Mouse (Mus musculus): Measurements from ENCODE around the gene Klc1.
"Not testable (repeated sequence)": the region's sequence is repeated elsewhere in the genome, so short reads cannot be mapped to it uniquely, and the experiment has no call there.

Klc1 gene

DNA sequence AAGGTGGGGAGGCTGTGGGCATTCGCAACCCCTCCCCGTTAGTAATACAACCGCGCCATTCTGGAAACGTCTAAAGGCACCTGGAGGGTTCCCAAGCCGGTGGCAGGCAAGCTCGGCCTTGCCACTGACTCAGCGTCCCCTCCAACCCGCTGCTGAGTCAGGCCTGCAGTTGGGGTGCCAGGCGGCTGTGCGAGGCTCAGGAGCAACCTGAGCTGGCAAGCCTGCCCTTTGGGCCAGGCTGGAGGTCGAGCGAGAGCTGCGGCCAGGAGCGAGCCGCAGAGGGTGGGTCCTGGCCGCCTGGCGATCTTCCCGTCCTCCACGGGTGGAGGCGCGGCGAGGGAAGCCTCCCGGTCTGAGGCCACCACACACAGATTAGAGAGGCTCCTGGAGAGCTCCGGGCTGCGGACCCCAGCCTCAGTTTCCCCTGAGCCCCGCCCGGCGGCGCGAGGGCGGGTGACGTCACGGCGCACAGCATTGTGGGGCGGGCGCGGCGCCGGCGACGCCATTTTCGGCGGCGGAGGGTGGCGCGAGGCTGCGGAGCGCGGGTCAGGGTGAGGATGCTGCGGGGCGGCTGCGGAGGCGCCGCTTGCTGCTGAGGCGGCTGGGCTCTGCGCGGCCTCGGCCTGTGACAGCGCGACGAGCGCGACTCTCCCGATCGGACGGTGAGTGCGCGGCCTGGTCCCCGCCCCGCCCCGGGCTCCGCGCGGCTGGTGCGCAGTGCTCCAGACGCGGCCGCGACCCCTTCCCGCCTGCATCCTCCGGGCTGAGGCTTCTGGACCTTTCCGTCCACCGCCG, at the start of gene Klc1:
Klc1 (plus strand) TSS at position 469 of the 795 bp plus-strand sequence.
- peak; percentile 70 for DNase-seq (ENCODE audit: low spot score)

GRCm38 (mm10) chr12:111710091-111710490, 48.6 kb upstream of the Klc1 start:
- DNase-seq (ENCODE audit: low spot score) = no peak

- DNase-seq (ENCODE audit: low spot score) = peak; percentile 41
Observed at GRCm38 (mm10) chr12:111712476-111712875, 46.2 kb upstream of the Klc1 start.

DNA sequence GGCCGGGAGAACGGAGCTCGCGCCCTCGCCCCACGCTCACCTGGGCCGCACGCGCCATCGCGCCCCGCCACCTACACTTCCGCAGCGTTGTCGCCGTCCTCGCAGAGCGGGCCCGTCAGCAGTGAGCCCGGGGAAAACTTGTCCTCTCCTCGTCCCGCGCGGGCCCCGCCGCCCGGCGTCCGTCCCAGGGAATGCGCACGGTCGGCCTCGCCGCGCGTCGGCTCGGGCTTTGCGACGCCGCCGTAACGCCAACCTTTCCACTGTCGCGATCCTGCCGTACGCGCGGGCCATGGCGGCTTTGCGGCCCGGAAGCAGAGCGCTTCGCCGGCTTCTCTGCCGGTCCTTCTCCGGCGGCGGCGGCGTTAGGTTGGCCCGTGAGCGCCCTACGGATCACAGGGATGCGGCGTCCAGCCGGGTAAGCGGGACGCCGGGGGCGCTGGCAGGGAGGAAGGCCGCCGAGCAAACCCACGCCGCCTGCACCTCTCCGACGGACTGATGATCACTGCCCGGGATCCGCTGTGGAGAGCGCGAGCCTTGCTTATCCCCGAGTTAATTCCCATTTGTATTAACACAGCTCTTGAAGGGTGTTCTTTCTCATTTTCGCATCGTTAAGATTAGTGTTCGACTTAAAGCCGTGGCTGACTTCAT, 45.5 kb upstream of the Klc1 start, which contains the start of the genes Bag5 and Apopt1:
Bag5 (minus strand) TSS at position 254 of the 648 bp plus-strand sequence.
Apopt1 (plus strand) TSS at position 258 of the 648 bp plus-strand sequence.
- peak; percentile 91 for DNase-seq (ENCODE audit: low spot score)

DNA sequence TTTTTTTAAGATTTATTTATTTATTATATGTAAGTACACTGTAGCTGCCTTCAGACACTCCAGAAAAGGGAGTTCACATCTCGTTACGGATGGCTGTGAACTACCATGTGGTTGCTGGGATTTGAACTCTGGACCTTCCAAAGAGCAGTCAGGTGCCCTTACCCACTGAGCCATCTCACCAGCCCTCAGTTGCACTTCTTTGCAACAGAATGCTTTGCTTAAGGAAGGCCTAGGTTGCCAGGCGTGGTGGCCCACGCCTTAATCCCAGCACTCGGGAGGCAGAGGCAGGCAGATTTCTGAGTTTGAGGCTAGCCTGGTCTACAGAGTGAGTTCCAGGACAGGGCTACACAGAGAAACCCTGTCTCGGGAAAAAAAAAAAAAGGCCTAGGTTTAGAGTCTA, 44.8 kb upstream of the Klc1 start:
- not testable (repeated sequence) for DNase-seq (ENCODE audit: low spot score)

DNA sequence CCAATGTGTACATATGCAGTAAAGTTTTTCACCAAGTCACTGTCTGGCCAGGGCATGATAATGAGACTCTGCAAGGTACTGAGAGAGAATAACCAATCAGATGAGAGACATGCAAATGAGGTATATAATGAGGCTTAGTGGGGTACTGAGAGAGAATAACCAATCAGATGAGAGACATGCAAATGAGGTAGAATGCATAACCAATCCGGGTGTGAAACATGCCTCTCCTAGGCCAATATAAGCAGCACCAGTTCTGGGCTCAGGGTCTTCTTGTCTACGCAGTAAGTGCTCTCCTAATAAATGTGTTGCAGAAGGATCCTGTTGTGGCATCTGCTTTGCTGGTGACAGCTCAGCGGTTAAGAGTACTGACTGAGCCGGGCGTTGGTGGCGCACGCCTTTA, 42.1 kb upstream of the Klc1 start:
- no peak for DNase-seq (ENCODE audit: low spot score)

GRCm38 (mm10) chr12:111718656-111719055, 40.0 kb upstream of the Klc1 start:
- DNase-seq (ENCODE audit: low spot score) = no peak

DNA sequence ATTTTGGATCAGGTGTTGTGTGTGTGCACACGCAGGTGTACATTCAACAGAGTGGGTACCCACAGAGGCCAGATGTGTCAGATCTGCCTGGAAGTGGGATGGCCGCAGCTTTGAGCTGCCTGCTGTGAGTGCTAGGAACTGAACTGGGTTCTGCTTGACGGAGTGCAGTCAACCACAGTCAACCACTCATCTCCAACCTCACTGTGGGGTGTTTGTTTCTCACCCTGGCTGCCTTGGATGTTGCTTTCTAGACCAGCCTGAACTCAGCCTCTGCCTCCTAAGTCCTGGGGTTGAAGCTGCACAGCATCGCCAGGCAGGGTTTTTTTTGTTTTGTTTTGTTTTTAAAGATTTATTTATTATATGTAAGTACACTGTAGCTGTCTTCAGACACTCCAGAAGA, 38.4 kb upstream of the Klc1 start:
- no peak for DNase-seq (ENCODE audit: low spot score)

DNA sequence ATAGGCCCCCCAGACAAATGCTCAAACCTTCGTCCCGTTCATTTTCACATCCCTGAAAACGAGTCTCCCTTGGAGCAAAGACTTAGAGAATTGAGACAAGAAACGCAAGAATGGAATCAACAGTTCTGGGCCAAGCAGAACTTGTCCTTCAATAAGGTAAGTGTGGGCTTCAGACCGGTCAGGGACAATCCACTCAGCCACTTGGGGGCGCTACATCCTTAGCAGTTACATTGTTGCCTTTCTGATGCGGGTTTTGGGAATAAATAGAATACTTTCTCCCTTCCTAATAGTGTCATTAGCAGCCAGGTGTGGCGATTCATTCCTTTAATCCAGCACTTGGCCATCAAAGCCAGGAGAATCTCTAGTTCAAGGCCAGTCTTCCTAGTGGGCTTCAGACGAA, 36.0 kb upstream of the Klc1 start:
- DNase-seq (ENCODE audit: low spot score) = no peak

DNA sequence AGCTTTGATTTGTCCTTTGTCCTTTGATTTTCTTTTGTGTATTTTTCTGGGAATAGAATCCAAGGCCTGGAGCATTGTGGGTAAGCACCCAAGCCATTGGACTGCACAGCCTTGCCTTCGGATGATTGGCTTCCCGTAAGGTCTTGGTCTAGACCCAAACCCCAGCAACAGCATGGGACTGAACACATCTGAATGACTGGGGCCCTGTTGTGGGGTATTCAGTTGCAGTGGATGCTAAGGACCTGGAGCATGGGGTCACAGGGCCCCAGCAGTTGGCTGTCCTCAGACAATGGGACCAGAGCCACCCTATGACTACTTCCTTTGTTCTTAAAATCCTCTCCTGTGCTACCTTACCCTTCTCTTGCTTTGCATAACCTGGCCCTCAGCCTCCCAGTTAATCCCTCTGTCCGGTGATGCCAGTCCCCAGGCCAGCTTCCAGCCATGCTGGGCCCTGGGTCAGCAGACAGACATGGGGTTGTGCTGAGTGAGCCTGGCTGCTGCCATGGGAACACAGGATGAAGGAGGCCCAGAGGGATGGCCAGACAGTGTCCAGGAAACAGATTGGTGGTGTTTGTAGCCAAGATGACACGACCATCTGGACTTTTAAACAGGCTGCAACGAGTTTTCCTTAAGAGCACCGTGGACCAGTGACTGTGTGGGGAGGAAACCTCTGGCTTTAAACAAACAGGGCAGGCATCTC, 33.9 kb upstream of the Klc1 start:
- DNase-seq (ENCODE audit: low spot score) = no peak

DNA sequence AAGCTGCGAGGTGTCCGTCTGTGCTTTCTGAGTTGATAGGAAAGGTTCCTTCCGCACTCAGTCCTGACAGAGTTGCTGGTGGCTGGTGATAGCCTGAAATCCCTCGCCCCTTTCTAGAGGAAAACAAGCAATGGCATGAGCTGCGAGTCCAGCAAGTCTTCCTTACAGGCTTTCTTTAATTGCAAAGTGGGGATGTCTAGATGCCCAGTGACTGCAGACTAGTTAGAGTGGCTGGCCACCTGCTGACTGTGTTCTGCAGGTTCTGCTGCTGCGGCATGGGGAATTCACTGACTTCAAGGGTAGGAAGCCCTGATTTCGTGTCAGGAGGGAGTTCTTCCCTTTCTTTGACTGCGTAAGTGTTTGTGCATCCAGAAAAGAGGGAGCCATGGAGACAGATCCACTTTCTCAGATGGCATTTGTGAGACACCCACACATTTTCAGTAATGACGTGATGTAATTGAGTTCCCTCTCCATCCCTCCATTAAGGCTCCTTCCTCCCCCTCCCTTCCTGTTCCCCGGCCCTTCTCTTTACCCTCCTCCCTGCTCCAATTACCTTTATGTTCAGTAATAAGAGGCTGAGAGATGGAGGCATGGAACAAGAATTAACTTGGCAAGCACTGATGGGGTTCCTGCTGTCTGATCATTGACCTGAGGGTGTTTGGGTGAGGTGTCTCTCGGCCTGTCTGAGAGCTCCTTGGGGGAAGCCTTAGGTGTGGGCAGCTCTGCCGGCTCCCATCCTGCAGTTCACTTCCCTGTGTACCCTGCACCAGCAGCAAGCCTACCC, 33.1 kb upstream of the Klc1 start:
- no peak for DNase-seq (ENCODE audit: low spot score)

DNA sequence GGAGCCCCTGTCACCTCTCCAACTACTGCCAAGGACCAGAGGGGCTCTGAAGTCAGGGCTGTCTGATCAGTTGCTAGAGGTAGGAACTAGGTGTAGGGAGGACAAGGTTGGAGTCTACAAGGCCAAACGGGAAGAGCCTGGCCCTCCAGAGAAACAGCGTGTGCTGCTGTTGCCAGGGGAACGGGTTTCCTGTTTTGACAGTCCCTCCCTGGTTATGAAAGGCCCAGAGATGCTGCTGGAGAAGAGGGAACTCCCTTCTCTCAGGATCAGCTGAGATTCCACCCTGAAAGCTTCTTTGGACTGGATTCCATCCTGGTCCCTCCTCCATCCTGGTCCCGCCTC, 32.6 kb upstream of the Klc1 start:
- no peak for DNase-seq (ENCODE audit: low spot score)

GRCm38 (mm10) chr12:111727956-111728355, 30.7 kb upstream of the Klc1 start:
- DNase-seq (ENCODE audit: low spot score) = no peak

DNA sequence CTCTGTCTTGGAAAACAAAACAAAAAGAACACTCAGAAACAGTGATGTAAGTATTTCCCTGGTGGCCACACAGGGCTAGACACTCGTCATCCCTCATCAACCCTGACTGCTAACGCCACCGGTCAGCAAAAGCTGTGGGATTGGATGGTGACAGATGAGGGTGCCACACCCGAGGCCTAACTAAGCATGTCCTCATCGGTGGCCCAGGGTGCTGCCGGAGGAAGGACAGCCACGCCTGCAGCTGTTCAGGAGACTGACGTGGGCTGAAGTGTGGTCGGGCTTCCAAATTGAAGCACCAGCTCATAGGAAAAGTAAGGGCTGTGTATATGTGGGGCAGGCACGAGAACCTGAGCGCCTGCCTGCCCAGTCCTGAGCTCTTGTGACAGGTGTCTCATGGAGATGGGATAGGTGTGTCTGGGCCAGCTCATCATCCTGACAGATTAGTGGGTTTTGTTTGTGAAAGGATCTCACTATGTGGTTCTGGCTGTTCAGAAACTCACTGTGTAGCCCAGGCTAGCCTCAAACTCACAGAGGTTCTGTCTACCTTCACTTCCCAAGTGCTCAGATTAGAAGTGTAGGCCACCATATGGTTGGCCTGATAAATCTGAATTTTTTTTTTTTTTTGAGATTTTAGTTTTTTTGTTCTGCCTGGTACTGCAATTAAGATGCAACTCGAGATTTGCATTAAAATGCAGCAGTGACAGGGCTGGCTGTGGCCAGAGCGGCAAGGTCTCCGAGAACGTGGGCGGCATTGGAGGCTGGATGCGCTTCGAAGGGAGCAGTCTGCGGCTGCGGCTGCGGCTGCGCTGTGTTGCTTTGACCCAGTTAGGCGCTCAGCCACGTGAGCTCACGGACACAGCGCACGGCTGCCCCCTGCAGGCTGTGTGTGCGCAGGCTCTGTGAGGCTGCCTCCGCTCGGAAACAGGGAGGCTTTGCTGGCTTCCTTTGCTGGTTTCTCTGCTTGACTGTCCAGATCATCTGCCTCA, 26.5 kb upstream of the Klc1 start:
- DNase-seq (ENCODE audit: low spot score) = peak; percentile 80

DNA sequence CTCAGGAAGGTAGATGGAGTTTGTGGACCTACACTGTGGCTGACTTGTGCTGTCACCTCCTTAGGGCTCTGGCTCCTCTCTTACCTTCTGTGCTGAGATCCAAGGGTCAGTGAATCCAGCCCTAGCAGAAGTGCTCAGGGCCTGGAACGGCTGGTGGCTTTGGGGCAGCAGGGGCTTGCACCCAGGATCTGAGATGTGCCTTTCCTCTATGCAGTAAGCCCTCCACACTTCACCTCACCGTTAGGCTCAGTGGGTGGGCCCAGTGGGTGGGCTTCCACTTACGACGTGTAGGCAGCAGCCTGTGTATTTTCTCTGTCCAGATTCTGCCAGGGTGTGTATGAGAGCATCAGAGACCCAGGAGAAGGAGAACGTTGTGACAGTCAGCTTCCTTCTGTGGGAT, 25.7 kb upstream of the Klc1 start:
- no peak for DNase-seq (ENCODE audit: low spot score)

GRCm38 (mm10) chr12:111734912-111735311, 23.7 kb upstream of the Klc1 start:
- no peak for DNase-seq (ENCODE audit: low spot score)

DNA sequence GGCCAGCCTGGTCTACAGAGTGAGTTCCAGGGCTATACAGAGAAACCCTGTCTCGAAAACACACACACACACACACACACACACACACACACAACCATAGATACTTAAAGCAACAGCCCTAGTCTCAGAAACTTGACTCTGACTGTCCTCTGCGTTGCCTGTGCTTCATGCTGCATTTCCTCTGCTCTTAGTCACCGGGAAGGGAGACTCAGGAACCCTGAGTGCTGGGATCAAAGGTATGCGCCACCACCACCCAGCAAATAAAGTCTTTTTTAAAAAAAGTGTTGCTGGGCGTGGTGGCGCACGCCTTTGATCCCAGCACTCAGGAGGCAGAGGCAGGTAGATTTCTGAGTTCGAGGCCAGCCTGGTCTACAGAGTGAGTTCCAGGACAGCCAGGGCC, 22.0 kb upstream of the Klc1 start:
- not testable (repeated sequence) for DNase-seq (ENCODE audit: low spot score)

DNA sequence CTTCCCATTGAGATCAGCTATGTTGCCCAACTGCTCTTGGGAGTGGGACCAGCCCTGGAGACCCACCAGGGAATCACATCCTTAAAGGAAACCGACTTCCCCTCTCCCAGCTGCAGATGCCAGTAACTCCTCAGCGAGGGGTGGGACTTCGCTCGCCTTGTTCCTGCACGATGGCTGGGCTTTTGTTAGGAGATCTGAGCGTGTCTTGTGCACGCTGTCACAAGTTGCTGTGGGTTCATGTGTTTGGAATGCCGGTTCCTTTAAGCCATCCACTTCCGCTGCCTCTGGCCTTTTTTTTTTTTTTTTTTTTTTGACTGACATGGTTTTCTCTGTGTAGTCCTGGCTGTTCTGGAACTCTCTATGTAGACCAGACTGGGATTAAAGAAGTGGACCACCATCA, 21.3 kb upstream of the Klc1 start:
- no peak for DNase-seq (ENCODE audit: low spot score)

- no peak for DNase-seq (ENCODE audit: low spot score)
Observed at GRCm38 (mm10) chr12:111738754-111739153, 19.9 kb upstream of the Klc1 start.

- DNase-seq (ENCODE audit: low spot score) = no peak
Observed at GRCm38 (mm10) chr12:111741338-111741737, 17.3 kb upstream of the Klc1 start.

- peak; percentile 31 for DNase-seq (ENCODE audit: low spot score)
Observed at GRCm38 (mm10) chr12:111743419-111743818, 15.2 kb upstream of the Klc1 start.
